Mouse (Mus musculus): Measurements from ENCODE around the gene Hmgn3. TPM values are rescaled to one million over a fixed set of nuclear protein-coding genes. Genes with fewer than 3 reads are reported as not detected.

Gene Hmgn3
- polyA plus RNA-seq, 1 experiment from 2014 or later = 207 TPM

Other genes with a start within 250 kb of the Hmgn3 start
- gene Phip, start 171.2 kb downstream of the Hmgn3 start, polyA plus RNA-seq (2014; fragmentation: Nextera tagmentation; extraction: Ambion mirVana) = 144 and 152 TPM in 2 replicates

All from forebrain, embryonic 11.5 days (tissue).